Comparison of ENCODE assay signal across 8 mouse cellular contexts in genomic region chr8:94584238-94584817, GRCm38 (mm10). TPM values are rescaled to one million over a fixed set of nuclear protein-coding genes. Genes with fewer than 3 reads are reported as not detected.
A peak's percentile ranks its signal among the peaks of the same experiment; 100 is the strongest.
DNase-seq lines count a peak whose midpoint lies in the region; ATAC-seq lines count a peak whose summit lies in the region.

No protein-coding gene starts in this region.

- peak; percentile 100 for ATAC-seq in granulocyte monocyte progenitor cell, adult 5-6 weeks (replicated peaks; ENCODE audit: poor library complexity, severe bottlenecking)

- peak; percentile 79 to 83 for DNase-seq in cerebellum, postnatal 10 days
- DNase-seq in cerebellum, adult 11-12 months, result no peak
- peak; percentile 24 for DNase-seq in thymus, postnatal 0 days (ENCODE audit: low spot score)
- no peak for DNase-seq in thymus, adult 18-20 months
- peak; percentile 69 for DNase-seq in layer of hippocampus, adult 11-12 months (ENCODE audit: low spot score)
- DNase-seq in mesoderm, embryonic 11.5 days (ENCODE audit: low read depth, low spot score), result peak; percentile 48
- DNase-seq in skeletal muscle tissue, adult 2 months (ENCODE audit: low read depth, low spot score), result peak; percentile 45

RNA-seq across cellular contexts. Expression of gene Rspry1, which starts 17.4 kb away (rescaled TPM):
- 33.8 and 40.1 TPM in 2 replicates for polyA plus RNA-seq in thymus, postnatal 0 days (2015; fragmentation: Nextera tagmentation; extraction: Ambion mirVana)
- 27.4 and 28.0 TPM in 2 replicates for total RNA-seq in granulocyte monocyte progenitor cell, adult 5-6 weeks (2014; fragmentation: Nextera tagmentation)
- 29.9 and 33.0 TPM in 2 replicates for total RNA-seq in granulocyte monocyte progenitor cell, adult 5-6 weeks (2017)

RNA-seq across cellular contexts. Expression of gene Fam192a, which starts 17.5 kb away (rescaled TPM):
- polyA plus RNA-seq in thymus, postnatal 0 days (2015; fragmentation: Nextera tagmentation; extraction: Ambion mirVana), result 82.5 and 85.3 TPM in 2 replicates
- total RNA-seq in granulocyte monocyte progenitor cell, adult 5-6 weeks (2014; fragmentation: Nextera tagmentation), result 30.4 and 64.9 TPM in 2 replicates
- 84.6 and 99.4 TPM in 2 replicates for total RNA-seq in granulocyte monocyte progenitor cell, adult 5-6 weeks (2017)

RNA-seq across cellular contexts. Expression of gene Cpne2, which starts 51.5 kb away (rescaled TPM):
- 2.9 and 3.0 TPM in 2 replicates for polyA plus RNA-seq in thymus, postnatal 0 days (2015; fragmentation: Nextera tagmentation; extraction: Ambion mirVana)
- total RNA-seq in granulocyte monocyte progenitor cell, adult 5-6 weeks (2014; fragmentation: Nextera tagmentation), result 106 and 114 TPM in 2 replicates
- 53.9 and 56.5 TPM in 2 replicates for total RNA-seq in granulocyte monocyte progenitor cell, adult 5-6 weeks (2017)

Comparison
In these comparisons a context has a peak if more than half of its experiments do, and no peak if none do; other contexts are left out.
1. DNase-seq: peak in cerebellum, postnatal 10 days (2 of 2), thymus, postnatal 0 days (single experiment), layer of hippocampus, adult 11-12 months (single experiment), mesoderm, embryonic 11.5 days (single experiment) and skeletal muscle tissue, adult 2 months (single experiment); none in cerebellum, adult 11-12 months (single experiment) and thymus, adult 18-20 months (0 of 2).